Mouse (Mus musculus) hindbrain, postnatal 0 days (tissue): ENCODE measurements around the gene Rsu1. TPM values are rescaled to one million over a fixed set of nuclear protein-coding genes. Genes with fewer than 3 reads are reported as not detected.

Experiments used
- ATAC-seq: fragments of 200-750 bp; cut with Nextera tagmentation; 2 replicates; pipeline ENCODE4 v1.8.0; 2017; ENCODE audit warnings: mild to moderate bottlenecking, moderate TSS enrichment, moderate library complexity
- DNase-seq: peaks from one replicate; pipeline ENCODE4 v3.0.0-alpha.2; 2015; ENCODE audit warnings: low spot score
- H3K27ac ChIP-seq: fragments of 300-500 bp; sonication (generic); 2 replicates; pipeline ENCODE4 v1.5.1; 2014; ENCODE audit warnings: mild to moderate bottlenecking
- H3K27me3 ChIP-seq: fragments of 300-500 bp; sonication (generic); 2 replicates; pipeline ENCODE4 v1.6.1; 2014; ENCODE audit warnings: low read length, mixed read lengths; ENCODE audit not compliant: insufficient read depth
- H3K36me3 ChIP-seq: fragments of 300-500 bp; sonication (generic); 2 replicates; pipeline ENCODE4 v1.6.1; 2014; ENCODE audit warnings: low read length, mixed read lengths; ENCODE audit not compliant: insufficient read depth
- H3K4me1 ChIP-seq: fragments of 300-500 bp; sonication (generic); 2 replicates; pipeline ENCODE4 v1.6.1; 2014; ENCODE audit warnings: antibody characterized with exemption, low read length, mixed read lengths; ENCODE audit not compliant: insufficient read depth
- H3K4me2 ChIP-seq: fragments of 300-500 bp; sonication (generic); 2 replicates; pipeline ENCODE4 v1.6.1; 2014; ENCODE audit warnings: low read depth, mild to moderate bottlenecking, low read length, moderate library complexity, mixed read lengths
- H3K4me3 ChIP-seq: fragments of 300-500 bp; sonication (generic); 2 replicates; pipeline ENCODE4 v1.5.1; 2014; ENCODE audit warnings: low read length
- H3K9ac ChIP-seq: fragments of 300-500 bp; sonication (generic); replicated peaks from 2 replicates; pipeline ENCODE4 v1.6.1; 2014; ENCODE audit warnings: mild to moderate bottlenecking, low read length, moderate library complexity, mixed read lengths
- H3K9me3 ChIP-seq: fragments of 300-500 bp; sonication (generic); 2 replicates; pipeline ENCODE4 v1.6.1; 2016; ENCODE audit warnings: low read length, mixed read lengths
- CTCF ChIP-seq: IDR thresholded peaks from 2 replicates; pipeline ENCODE4 v1.5.1; 2016; ENCODE audit warnings: antibody characterized with exemption, control low read depth, low read depth
- WGBS: fragments of 180-500 bp; shearing (Covaris S2); extraction: QIAGEN DNeasy Blood & Tissue Kit; methylation state at CpG from one replicate; pipeline ENCODE4 v1.1.7; 2014; 5-methylcytosine and 5-hydroxymethylcytosine counted together
- polyA plus RNA-seq: library from polyadenylated mRNA; unstranded; fragments of >200 nt; fragmentation: Nextera tagmentation; extraction: Ambion mirVana; gene quantifications from 2 replicates; pipeline ENCODE4 v1.2.1, GENCODE M21; 2015
- total RNA-seq: library from RNA; depleted of rRNA; stranded (reverse); fragments of >200 nt; gene quantifications from 2 replicates; pipeline ENCODE4 v1.2.3, GENCODE M21; 2014

Gene Rsu1
- total and polyA plus RNA-seq, 2 experiments from 2014 or later, result 95.7 to 98.6 TPM

GRCm38 (mm10) chr2:13175536-13176303 is 95.5 kb downstream of the Rsu1 start:
- H3K4me3 ChIP-seq, result peak overlapping the region; percentile 22
- H3K27ac ChIP-seq, result peak overlapping the region; percentile 56
- H3K27me3 ChIP-seq, result no peaks in the 10 kb centered on the region
- ATAC-seq (peak; percentile 74), DNase-seq (peak; percentile 64)
- no peak for TF ChIP-seq CTCF
- no peaks in the 10 kb centered on the region for H3K9me3 ChIP-seq
- WGBS, result 33% methylated on average over 28 of the region's 28 CpGs
- peaks cover 19% of the 10 kb centered on the region for H3K4me1 ChIP-seq
- H3K36me3 ChIP-seq, result no peaks in the 10 kb centered on the region
- H3K4me2 ChIP-seq, result peak overlapping the region; percentile 51
- H3K9ac ChIP-seq, result peak overlapping the region; percentile 25; the same call in 1 of the 2 replicates

GRCm38 (mm10) chr2:13174461-13174860 is 96.8 kb downstream of the Rsu1 start:
- peak overlapping the region; percentile 30 for H3K4me2 ChIP-seq
- H3K4me3 ChIP-seq, result no peak overlapping the region
- WGBS, result 23% methylated on average over 7 of the region's 7 CpGs
- peaks cover 19% of the 10 kb centered on the region for H3K4me1 ChIP-seq
- H3K27me3 ChIP-seq, result no peaks in the 10 kb centered on the region
- peak; percentile 57 for DNase-seq
- H3K9me3 ChIP-seq, result no peaks in the 10 kb centered on the region
- no peak overlapping the region for H3K27ac ChIP-seq
- TF ChIP-seq CTCF, result no peak
- H3K9ac ChIP-seq, result no peak overlapping the region
- no peaks in the 10 kb centered on the region for H3K36me3 ChIP-seq
- ATAC-seq, result peak; percentile 30

- H3K4me2 ChIP-seq, result no peak overlapping the region
- ATAC-seq, result no peak
- no peak for DNase-seq
- peaks cover 14% of the 10 kb centered on the region for H3K4me1 ChIP-seq
- H3K4me3 ChIP-seq, result no peak overlapping the region
- TF ChIP-seq CTCF, result no peak
- no peaks in the 10 kb centered on the region for H3K9me3 ChIP-seq
- no peaks in the 10 kb centered on the region for H3K36me3 ChIP-seq
- no peak overlapping the region for H3K9ac ChIP-seq
- H3K27ac ChIP-seq, result no peak overlapping the region
- 81% methylated on average over 5 of the region's 5 CpGs for WGBS
- H3K27me3 ChIP-seq, result no peaks in the 10 kb centered on the region
Observed at GRCm38 (mm10) chr2:13170651-13171050, 100.6 kb downstream of the Rsu1 start.

DNA sequence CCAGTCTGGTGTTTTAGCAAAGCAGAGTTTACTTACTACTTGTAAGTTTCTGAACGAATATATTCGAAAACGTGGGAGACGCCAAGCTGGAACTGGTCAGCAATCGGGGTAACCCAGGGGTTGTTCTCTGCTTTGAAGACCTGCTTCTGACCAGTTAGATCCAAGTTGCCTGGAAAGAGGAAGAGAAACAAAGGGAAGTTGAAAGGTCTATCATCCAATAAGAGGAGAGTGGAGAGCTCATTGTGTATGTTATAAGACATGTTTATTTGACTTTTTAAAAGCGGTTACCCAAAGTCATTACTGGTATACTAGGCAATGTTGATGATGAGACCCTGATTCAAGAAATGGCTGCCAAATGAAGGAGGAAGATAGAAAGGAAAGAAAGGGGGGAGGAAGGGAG is 101.3 kb downstream of the Rsu1 start:
- Histone ChIP-seq H3K4me1 (peaks cover 8% of the 10 kb centered on the region), H3K36me3 (no peaks in the 10 kb centered on the region), H3K27ac (no peak overlapping the region), H3K9me3 (no peaks in the 10 kb centered on the region), H3K4me3 (no peak overlapping the region), H3K4me2 (no peak overlapping the region), H3K9ac (no peak overlapping the region), H3K27me3 (no peaks in the 10 kb centered on the region)
- DNase-seq, result no peak
- no peak for TF ChIP-seq CTCF
- ATAC-seq, result no peak
- 97% methylated on average over 6 of the region's 6 CpGs for WGBS

- H3K27ac ChIP-seq, result no peak overlapping the region
- DNase-seq (no peak), ATAC-seq (no peak)
- H3K27me3 ChIP-seq, result no peaks in the 10 kb centered on the region
- no peak overlapping the region for H3K4me3 ChIP-seq
- no peaks in the 10 kb centered on the region for H3K36me3 ChIP-seq
- H3K4me2 ChIP-seq, result no peak overlapping the region
- H3K4me1 ChIP-seq, result peaks cover 1% of the 10 kb centered on the region; the same call in 1 of the 2 replicates
- no peaks in the 10 kb centered on the region for H3K9me3 ChIP-seq
- no peak overlapping the region for H3K9ac ChIP-seq
- WGBS, result 82% methylated on average over 4 of the region's 4 CpGs
- no peak for TF ChIP-seq CTCF
Observed at GRCm38 (mm10) chr2:13169158-13169890, 101.9 kb downstream of the Rsu1 start.

- Histone ChIP-seq H3K36me3 (no peaks in the 10 kb centered on the region), H3K27me3 (no peaks in the 10 kb centered on the region), H3K4me3 (no peak overlapping the region), H3K27ac (no peak overlapping the region), H3K4me1 (no peaks in the 10 kb centered on the region), H3K9ac (no peak overlapping the region), H3K4me2 (no peak overlapping the region), H3K9me3 (no peaks in the 10 kb centered on the region)
- ATAC-seq (no peak), DNase-seq (peak; percentile 43)
- WGBS, result 52% methylated on average over 5 of the region's 5 CpGs
- peak; percentile 58 for TF ChIP-seq CTCF
Observed at GRCm38 (mm10) chr2:13168743-13169142, 102.5 kb downstream of the Rsu1 start.
